Mouse (Mus musculus) embryonic facial prominence, embryonic 10.5 days (tissue): ENCODE data around the gene Tbc1d8. TPM values are rescaled to one million over a fixed set of nuclear protein-coding genes. Genes with fewer than 3 reads are reported as not detected.
A peak's percentile ranks its signal among the peaks of the same experiment; 100 is the strongest.

Source experiments
- DNase-seq: peaks from one replicate; pipeline ENCODE4 v3.0.0-alpha.2; 2017; ENCODE audit warnings: low spot score
- H3K27ac ChIP-seq: fragments of 300-500 bp; sonication (generic); replicated peaks from 2 replicates; pipeline ENCODE4 v1.5.1; 2016; ENCODE audit warnings: mild to moderate bottlenecking
- H3K27me3 ChIP-seq: fragments of 300-500 bp; sonication (generic); replicated peaks from 2 replicates; pipeline ENCODE4 v1.6.1; 2016; ENCODE audit warnings: low read depth, mild to moderate bottlenecking; ENCODE audit not compliant: poor library complexity, severe bottlenecking
- H3K36me3 ChIP-seq: fragments of 300-500 bp; sonication (generic); replicated peaks from 2 replicates; pipeline ENCODE4 v1.6.1; 2016; ENCODE audit warnings: mild to moderate bottlenecking, moderate library complexity
- H3K4me1 ChIP-seq: fragments of 300-500 bp; sonication (generic); 2 replicates; pipeline ENCODE4 v1.6.1; 2016
- H3K4me3 ChIP-seq: fragments of 300-500 bp; sonication (generic); 2 replicates; pipeline ENCODE4 v1.5.1; 2016; ENCODE audit warnings: mild to moderate bottlenecking, moderate library complexity
- H3K9me3 ChIP-seq: fragments of 300-500 bp; sonication (generic); 2 replicates; pipeline ENCODE4 v1.6.1; 2016; ENCODE audit warnings: mild to moderate bottlenecking
- WGBS: fragments of 180-500 bp; shearing (Covaris S2); methylation state at CpG from one replicate; pipeline ENCODE4 v1.1.7; 2016; 5-methylcytosine and 5-hydroxymethylcytosine counted together
- polyA plus RNA-seq: library from polyadenylated mRNA; unstranded; fragments of >200 nt; fragmentation: Nextera tagmentation; extraction: Ambion mirVana; gene quantifications from 2 replicates; pipeline ENCODE4 v1.2.1, GENCODE M21; 2016

Gene Tbc1d8
- polyA plus RNA-seq = 5.2 and 5.3 TPM in 2 replicates

DNA sequence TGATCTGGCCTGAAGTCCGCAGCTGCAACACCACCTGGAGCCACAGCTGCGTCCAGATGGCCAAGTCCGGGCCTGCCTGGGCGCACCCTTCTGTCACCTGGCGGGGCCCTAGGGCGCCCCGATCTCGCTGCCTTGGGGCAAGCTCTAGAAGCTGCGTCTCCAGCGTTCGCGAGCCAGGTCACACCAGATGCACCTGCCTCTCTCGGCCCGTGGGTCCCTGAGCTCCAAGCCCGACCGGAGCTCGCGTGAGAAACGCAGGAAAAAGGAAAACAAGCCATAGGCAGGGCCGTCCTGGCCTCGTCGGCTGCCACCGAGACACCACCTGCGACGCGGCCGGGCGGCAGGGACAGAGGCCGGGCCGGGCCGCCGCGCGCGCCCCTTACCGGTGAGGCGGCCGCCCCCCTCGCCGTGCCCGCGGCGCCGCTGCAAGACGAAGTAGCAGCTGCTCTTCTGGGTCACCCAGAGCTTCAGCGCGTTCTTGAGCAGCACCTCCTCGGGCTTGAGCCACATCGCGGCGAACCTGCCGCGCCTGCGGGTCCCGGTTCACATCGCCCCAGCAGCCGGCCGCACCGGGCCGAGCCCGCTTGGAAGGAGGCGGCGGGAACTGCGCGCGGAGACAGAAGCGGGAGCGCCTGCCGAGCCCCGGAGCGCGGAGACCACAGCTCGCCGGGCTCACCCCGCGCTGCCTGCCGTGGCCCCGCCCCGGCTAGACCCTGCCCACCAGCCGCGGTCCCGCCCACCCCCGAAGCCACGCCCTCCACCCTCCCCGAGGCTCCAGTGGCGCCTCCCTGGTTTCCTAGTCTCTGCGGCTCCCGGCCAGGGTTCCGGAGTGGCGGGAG lies at the start of gene Tbc1d8:
TSS of gene Tbc1d8 (minus strand) at position 699 of the 839 bp plus-strand sequence.
- Histone ChIP-seq H3K4me1 (peaks cover 39% of the 10 kb centered on the region), H3K9me3 (peaks cover 4% of the 10 kb centered on the region; the same call in 1 of the 2 replicates), H3K27ac (peak within 1 kb of the TSS; percentile 86), H3K27me3 (peaks cover 24% of the 10 kb centered on the region), H3K36me3 (no peaks in the 10 kb centered on the region), H3K4me3 (peak within 1 kb of the TSS; percentile 75)
- peak; percentile 96 for DNase-seq
- WGBS = under 1% methylated on average over 90 of the region's 90 CpGs

DNA sequence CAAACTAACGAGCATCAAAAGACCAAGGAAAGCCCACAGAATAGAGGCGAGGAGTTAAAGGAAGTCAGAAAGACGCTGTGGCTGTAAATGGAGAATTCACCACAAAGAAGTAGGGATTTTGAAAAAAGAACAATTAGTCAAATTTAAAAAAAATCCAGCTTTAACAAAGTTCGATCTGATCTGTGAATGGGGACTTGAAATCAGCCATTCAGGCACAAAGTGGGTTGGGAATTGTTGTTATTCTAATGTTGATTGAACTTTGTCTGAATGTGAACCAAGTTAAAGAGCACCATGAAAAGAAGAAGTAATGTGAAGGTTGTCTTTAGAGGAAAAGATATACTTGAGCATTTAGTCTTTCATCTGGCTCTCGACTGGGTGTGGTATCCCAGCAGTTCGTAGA lies 49.8 kb upstream of the Tbc1d8 start:
- H3K4me3 ChIP-seq = no peak overlapping the region
- no peaks in the 10 kb centered on the region for H3K4me1 ChIP-seq
- H3K27ac ChIP-seq = no peak overlapping the region
- no peaks in the 10 kb centered on the region for H3K36me3 ChIP-seq
- DNase-seq = no peak
- 74% methylated on average over 6 of the region's 6 CpGs for WGBS
- H3K9me3 ChIP-seq = no peaks in the 10 kb centered on the region
- H3K27me3 ChIP-seq = no peaks in the 10 kb centered on the region

DNA sequence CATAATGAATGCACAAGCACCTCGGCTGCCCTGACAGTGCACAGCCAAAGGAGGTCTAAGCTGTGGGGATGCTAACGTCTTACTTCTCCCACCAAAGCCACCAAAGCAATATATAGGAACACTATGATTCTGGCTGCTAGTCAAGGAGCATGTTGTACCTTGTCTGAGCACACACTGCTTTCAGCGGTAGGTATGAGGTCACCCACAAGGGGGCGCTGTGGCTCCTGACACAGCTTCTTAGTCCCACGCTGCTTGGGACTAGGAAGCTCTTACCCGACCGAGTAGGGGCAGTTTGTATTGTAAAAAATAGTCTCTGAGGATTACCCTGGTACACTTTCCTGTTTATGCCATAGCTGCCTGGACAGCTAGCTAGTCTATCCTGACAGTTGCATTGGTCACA lies 48.9 kb upstream of the Tbc1d8 start:
- 11% methylated on average over 7 of the region's 7 CpGs for WGBS
- Histone ChIP-seq H3K36me3 (no peaks in the 10 kb centered on the region), H3K27me3 (no peaks in the 10 kb centered on the region)

DNA sequence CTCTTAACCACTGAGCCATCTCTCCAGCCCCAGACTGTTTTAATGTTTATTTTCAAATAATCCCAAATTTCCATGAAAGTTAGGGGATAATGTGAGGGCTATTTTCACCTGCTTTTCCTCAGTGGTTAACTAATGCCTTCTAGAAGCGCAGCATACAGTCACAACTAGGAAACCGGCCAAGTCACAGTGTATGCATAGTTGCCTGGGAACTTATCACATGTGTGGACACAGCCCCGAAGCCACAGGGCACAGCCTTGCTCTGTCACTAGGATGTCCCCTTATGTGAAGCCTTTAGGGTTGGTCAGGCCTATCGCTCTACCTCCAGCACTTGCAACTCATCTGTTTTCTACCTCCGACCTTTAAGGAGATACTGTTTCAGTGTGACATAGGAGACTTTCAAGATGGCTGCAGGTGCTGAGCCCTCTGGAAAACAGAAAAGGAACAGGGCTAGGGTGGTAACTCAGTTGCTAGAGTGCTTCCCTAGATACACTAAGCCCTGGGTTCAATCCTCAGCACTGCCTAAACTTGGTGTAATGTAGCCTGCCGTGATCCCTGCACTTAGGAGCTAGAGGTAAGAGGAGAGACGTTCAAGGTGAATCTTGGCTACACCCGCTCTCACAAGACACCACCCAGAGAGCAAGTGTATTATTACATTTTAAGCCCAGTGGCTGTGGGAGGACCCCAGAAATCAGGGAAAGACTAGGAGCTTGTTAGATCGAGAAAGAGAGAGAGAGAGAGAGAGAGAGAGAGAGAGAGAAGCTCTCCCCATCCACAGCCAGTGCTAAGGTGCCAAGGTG lies 48.0 kb upstream of the Tbc1d8 start:
- Histone ChIP-seq H3K27me3 (no peaks in the 10 kb centered on the region), H3K4me1 (no peaks in the 10 kb centered on the region), H3K9me3 (no peaks in the 10 kb centered on the region), H3K27ac (no peak overlapping the region), H3K36me3 (no peaks in the 10 kb centered on the region), H3K4me3 (no peak overlapping the region)
- 81% methylated on average over 9 of the region's 9 CpGs for WGBS
- DNase-seq = no peak

More for the DNA sequence above, 48.9 kb upstream of the Tbc1d8 start:
- Histone ChIP-seq H3K9me3 (no peaks in the 10 kb centered on the region), H3K4me3 (no peak overlapping the region), H3K27ac (no peak overlapping the region), H3K4me1 (no peaks in the 10 kb centered on the region)
- DNase-seq = peak; percentile 84

DNA sequence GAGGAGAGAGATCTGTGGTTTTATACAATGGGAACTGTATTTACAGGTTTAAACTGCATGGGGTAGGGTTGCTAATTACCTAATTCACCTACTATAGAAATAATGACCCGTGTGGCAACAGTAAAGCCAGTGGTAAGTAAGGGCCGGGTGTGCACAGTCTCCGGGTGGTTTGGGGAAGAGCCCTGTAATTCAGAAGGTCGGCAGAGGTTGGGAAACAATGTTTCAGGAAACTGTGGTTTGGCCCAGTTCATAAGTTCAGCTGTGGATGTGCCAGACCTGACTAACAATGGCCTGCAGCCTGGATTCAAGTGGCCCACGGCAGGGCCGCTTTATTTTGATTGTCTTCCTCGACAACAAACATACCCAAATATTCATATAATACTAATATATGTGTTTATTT lies 47.2 kb upstream of the Tbc1d8 start:
- Histone ChIP-seq H3K36me3 (no peaks in the 10 kb centered on the region), H3K4me3 (no peak overlapping the region), H3K27me3 (no peaks in the 10 kb centered on the region), H3K9me3 (no peaks in the 10 kb centered on the region), H3K4me1 (no peaks in the 10 kb centered on the region), H3K27ac (no peak overlapping the region)
- no peak for DNase-seq
- WGBS = 74% methylated on average over 7 of the region's 7 CpGs

DNA sequence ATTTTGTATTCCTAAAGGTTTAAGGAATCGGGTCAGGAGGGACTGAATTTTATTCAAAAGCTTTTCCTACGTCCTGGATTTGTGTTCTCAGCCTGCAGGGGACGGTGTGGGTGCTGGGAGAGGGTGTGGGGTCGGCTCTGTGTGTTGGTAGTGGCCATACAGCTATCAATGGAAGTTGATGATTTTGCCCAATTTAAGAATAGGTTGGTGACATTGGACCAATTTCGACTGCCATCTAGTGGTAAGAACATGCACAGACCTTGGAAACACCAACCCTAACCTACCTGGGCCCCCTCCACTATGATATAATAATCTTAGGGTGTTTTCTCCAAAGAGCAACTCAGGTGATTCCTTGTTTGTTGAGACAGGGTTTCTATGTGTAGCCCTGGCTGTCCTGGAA lies 44.0 kb upstream of the Tbc1d8 start:
- no peak for DNase-seq
- no peaks in the 10 kb centered on the region for H3K36me3 ChIP-seq
- H3K27ac ChIP-seq = no peak overlapping the region
- no peaks in the 10 kb centered on the region for H3K9me3 ChIP-seq
- H3K4me3 ChIP-seq = no peak overlapping the region
- no peaks in the 10 kb centered on the region for H3K4me1 ChIP-seq
- 29% methylated on average over 5 of the region's 5 CpGs for WGBS
- H3K27me3 ChIP-seq = no peaks in the 10 kb centered on the region

DNA sequence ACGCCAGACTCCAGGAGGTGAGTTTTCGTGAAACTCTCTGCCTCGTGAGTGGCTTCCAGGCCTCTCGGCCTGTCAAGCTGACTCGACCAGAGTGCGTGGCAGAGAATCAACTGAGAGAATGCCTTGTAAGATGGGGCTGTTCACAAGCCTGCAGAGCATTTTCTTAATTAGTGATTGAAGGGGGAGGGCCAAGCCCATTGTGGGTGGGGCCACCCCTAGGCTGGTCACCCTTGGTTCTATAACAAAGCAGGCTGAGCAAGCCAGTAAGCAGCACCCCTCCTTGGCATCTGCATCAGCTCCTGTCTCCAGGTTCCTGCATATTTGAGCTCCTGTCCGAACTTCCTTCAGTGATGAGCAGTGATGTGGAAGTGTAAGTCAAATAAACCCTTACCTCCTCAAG lies 42.8 kb upstream of the Tbc1d8 start:
- H3K27me3 ChIP-seq = no peaks in the 10 kb centered on the region
- no peaks in the 10 kb centered on the region for H3K9me3 ChIP-seq
- no peak overlapping the region for H3K27ac ChIP-seq
- no peaks in the 10 kb centered on the region for H3K36me3 ChIP-seq
- H3K4me3 ChIP-seq = no peak overlapping the region
- H3K4me1 ChIP-seq = no peaks in the 10 kb centered on the region
- DNase-seq = no peak
- 94% methylated on average over 7 of the region's 7 CpGs for WGBS

DNA sequence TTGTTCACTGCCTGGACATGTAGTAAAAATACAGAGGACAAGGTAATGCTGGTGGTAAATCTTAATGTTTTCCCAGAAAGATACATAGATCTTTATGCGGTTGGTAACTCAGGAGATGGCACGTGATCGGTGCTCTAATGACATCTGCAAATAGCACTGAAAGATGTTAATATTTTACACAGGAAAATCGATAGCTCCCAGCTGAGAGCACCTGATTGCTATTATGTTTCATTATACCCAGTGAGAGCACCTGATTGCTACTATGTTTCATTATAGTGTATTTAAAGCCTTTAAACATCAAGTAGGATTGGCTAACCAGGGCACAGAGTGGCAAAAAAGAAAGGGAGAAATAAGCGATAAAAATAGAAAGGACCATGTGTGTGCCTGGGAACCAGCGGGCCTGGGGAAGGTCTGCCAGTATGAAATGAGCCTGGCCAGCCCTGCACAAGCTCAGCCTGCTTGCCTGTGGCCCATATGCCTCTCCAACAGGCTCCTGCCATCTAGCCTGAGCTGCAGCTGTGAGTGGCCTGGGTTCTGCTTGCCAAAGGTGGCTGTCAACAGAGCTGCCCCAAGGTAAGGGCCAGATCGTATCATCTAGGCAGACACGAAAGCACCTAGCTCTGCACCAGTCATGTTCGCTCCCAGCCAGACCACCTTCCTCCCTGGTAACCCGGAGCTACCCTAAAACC lies 36.9 kb upstream of the Tbc1d8 start:
- Histone ChIP-seq H3K4me3 (no peak overlapping the region), H3K9me3 (no peaks in the 10 kb centered on the region), H3K36me3 (no peaks in the 10 kb centered on the region), H3K27me3 (no peaks in the 10 kb centered on the region), H3K27ac (no peak overlapping the region), H3K4me1 (0 out of 2 replicates have a peak, but pooled peaks cover 4% of the 10 kb centered on the region)
- 83% methylated on average over 10 of the region's 10 CpGs for WGBS
- DNase-seq = no peak

DNA sequence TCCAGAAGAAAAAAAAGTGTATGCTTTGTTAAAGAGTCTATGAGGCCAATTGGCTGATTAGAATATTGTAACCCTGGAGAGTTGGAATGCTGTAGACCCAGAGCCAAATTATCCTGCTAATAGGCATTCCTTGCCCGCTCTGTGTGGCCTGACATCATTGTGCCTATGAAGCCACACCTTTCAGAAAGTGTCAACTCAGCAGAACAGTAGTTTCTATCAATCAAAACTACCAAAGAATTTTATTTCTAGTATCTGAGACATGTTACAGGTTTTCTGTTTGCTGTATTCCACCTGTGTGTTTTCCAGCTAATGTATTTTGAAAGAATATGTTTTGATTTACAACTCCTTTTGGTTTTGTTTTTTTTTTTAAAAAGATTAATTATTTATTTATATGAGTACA lies 33.6 kb upstream of the Tbc1d8 start:
- no peaks in the 10 kb centered on the region for H3K36me3 ChIP-seq
- no peak for DNase-seq
- no peaks in the 10 kb centered on the region for H3K27me3 ChIP-seq
- 86% methylated on average over 1 of the region's 1 CpGs for WGBS
- H3K4me1 ChIP-seq = peaks cover 12% of the 10 kb centered on the region; the same call in 1 of the 2 replicates
- no peak overlapping the region for H3K27ac ChIP-seq
- no peak overlapping the region for H3K4me3 ChIP-seq
- H3K9me3 ChIP-seq = no peaks in the 10 kb centered on the region

DNA sequence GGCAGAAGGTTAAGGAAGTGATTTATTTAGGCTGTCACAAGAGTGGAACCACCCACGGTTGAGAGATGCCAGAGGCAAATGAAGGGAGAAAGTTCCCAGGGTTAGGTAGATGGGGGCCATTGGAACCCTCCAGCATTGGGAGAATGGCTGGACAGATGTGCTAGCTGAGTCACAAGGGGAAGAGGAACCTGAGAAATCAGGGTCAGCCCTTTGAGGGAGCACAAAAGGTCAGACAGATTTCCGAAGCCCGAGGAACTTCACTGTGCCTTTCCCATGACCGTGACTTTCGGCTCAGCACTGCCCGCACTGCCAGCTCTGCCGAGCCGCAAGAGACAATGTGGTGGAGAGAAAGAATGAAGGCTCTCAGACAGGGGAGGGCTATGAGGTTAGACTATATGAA lies 33.2 kb upstream of the Tbc1d8 start:
- no peaks in the 10 kb centered on the region for H3K9me3 ChIP-seq
- DNase-seq = no peak

DNA sequence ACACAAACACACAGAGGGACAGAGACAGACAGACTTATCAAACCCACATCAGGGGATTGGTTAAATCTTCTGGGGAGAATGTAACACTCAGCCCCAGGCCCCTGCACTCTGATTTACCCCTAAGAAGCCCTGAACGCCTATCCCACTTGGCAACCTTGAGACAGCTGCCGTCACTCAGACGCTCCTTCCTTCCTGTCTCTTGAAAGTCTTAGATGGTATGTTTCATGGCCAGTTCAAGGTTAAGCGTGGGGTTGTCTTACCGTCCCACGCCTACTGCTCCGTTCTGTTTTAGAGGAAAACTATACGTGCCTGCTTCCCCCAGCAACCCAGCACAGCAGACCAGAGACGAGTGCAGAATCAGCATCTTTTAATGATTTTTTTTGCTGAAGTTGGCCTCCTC lies 27.0 kb upstream of the Tbc1d8 start:
- 74% methylated on average over 9 of the region's 9 CpGs for WGBS
- H3K36me3 ChIP-seq = no peaks in the 10 kb centered on the region
- no peak for DNase-seq
- H3K4me1 ChIP-seq = peaks cover 15% of the 10 kb centered on the region; the same call in 1 of the 2 replicates
- no peak overlapping the region for H3K27ac ChIP-seq
- no peaks in the 10 kb centered on the region for H3K9me3 ChIP-seq
- H3K4me3 ChIP-seq = no peak overlapping the region
- no peaks in the 10 kb centered on the region for H3K27me3 ChIP-seq

More for the DNA sequence above, 33.2 kb upstream of the Tbc1d8 start:
- Histone ChIP-seq H3K36me3 (no peaks in the 10 kb centered on the region), H3K4me3 (no peak overlapping the region), H3K27me3 (no peaks in the 10 kb centered on the region), H3K4me1 (peaks cover 12% of the 10 kb centered on the region; the same call in 1 of the 2 replicates), H3K27ac (no peak overlapping the region)
- WGBS = 80% methylated on average over 8 of the region's 8 CpGs

DNA sequence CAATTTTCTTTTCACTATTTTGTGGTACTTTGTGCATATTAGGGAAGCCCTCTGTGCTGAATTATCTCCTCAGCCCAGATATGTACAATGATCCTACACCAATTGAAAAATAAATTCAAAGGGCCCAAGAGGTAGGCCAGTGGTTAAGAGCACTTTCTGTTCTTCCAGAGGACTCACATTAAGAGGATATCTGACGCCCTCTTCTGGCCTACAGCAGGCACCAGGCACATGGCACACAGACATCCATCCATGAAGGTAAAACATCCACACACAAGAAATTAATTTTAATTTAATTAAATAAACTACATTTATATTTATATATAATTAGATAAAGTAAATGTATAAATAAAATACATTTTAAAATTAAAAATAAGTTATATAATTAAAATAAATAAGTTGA lies 25.7 kb upstream of the Tbc1d8 start:
- WGBS = 17% methylated on average over 1 of the region's 1 CpGs
- peaks cover 8% of the 10 kb centered on the region; the same call in 1 of the 2 replicates for H3K4me1 ChIP-seq
- no peak overlapping the region for H3K4me3 ChIP-seq
- no peaks in the 10 kb centered on the region for H3K36me3 ChIP-seq
- no peaks in the 10 kb centered on the region for H3K27me3 ChIP-seq
- DNase-seq = no peak
- no peak overlapping the region for H3K27ac ChIP-seq
- H3K9me3 ChIP-seq = no peaks in the 10 kb centered on the region
